Mouse (Mus musculus) liver, embryonic 14 days (tissue): ENCODE data around the gene Ctrc. TPM values are rescaled to one million over a fixed set of nuclear protein-coding genes. Genes with fewer than 3 reads are reported as not detected.

Experiments used
- polyA plus RNA-seq: library from polyadenylated mRNA; depleted of rRNA; stranded (reverse); fragments of >200 nt; gene quantifications from 2 replicates; pipeline ENCODE4 v1.2.3, GENCODE M21; 2012; rRNA removed

Ctrc gene
- polyA plus RNA-seq = not detected in 2 replicates

DNA sequence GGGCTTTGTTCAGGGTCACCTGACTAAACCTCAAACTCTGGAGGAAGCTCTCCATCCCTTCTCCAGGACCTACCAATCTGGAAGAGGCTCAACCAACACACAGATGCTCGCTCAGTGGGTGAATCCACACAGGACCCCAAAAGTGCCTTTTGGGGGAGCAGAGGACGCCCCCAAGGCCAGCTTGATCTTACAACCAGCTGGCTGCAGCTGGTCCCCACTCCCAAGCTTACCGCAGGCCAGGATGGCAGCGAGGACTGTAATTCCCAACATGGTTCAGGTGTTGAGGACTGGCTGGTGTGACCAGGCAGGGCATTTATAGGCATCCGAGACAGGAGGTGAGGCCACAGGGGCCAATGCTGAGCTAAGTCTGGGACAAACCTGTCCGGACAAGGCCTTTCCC, at the start of gene Ctrc:
TSS of gene Ctrc (minus strand) at position 361 of the 400 bp plus-strand sequence.

DNA sequence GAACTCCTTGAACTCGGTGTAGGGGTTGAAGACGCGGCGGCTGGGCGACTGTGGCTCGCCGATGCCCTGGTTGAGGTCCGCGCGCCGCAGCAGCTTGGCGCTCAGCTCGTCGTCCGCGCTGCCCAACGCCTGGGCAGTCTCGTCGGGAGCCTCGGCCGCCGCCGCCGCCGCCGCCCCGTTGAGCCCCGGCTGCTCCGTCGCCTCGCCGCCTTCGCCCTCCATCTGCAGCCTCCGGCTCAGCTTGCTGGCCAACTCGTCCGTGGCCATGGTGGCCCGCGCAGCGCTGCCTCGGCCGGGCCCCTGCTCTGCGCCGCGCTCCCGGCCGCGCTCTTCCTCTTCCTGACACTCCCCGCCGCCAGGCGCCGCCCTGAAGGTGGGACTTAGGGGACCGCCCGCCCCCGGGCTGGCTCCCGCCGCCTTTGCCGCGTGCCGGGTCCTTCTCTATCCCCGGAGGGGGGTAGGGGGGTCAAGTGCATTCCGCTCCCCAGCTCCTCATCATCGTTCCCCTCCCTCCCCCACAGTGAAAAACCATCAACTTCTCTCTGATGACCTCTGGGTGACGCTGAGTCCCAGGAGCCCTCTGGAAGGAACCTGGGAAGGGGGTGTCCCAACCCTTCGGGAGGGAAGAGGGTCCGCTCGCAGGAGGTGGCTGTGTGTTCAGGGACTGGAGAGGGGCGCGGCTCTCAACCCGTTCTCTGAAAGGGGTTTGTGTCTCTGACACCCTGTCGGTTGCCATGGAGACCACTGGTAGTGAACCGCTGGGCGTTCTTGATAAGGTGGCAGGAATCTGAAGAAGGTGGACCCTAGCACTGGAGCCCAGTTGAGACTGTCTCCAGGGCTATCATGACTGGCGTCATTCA, 28.7 kb upstream of the Ctrc start, which contains the start of gene Efhd2:
TSS of gene Efhd2 (minus strand) at position 320 of the 860 bp plus-strand sequence.

DNA sequence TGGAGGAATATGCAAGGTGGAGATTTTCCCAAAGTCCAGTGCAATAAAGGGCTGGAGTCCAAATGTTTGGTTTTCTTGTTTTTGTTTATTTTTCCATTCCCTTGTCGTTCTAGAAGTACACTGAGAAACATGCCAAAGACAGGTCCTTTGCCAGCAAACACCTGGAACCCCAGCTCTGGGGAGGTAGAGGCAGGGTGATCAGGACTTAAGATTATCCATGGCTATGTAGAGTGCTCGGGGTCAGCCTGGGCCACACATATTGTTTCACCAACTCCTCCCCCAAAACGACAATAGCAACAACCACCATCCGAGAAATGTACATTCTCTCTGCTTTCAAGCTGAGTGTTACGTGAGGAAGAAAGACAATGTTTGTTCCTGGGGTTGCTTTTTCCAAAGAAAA, 20.1 kb downstream of the Ctrc start, which contains the start of gene Cela2a:
TSS of gene Cela2a (minus strand) at position 101 of the 400 bp plus-strand sequence.

DNA sequence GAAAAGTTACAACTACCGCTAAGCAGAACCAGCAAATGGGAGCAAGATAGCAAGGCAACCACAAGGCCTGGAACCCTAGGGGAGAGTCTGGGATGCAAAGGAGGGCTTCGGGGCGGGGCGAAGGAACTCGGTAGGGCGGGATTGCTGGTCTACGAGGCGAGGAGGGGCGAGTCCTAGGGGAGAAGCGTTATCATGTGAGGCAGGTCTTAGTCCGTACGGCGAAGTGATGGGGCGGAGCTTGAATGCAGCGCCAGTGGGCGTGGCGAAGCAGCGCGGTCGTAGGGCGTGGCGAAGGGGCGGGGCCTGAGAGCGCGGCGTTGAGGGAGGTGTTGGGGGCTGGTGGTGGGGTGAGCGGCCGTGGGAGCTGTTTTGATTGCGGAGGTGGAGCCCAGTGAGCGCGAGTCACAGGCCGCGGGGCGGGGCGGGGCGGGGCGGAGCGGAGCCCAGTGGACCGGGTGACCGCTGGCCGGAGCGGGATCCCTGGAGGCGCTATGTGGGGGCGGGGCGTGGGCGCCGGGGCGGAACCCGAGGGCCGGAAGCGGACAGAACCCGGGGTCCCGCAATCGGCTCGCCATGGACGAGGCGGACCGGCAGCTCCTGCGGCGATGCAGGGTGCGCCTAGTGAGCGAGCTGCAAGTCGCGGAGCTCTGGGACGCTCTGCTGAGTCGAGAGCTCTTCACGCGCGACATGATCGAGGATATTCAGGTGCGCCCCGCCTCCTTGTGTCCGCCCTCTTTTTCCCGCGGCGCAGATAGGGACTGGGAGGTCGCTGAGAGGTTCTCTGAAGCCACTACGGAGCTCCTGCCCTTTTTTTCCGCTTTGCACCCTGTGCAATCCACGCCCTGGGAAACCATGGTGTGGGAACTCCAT, 52.6 kb downstream of the Ctrc start, which contains the start of gene Casp9:
TSS of gene Casp9 (plus strand) at position 331 of the 870 bp plus-strand sequence.

DNA sequence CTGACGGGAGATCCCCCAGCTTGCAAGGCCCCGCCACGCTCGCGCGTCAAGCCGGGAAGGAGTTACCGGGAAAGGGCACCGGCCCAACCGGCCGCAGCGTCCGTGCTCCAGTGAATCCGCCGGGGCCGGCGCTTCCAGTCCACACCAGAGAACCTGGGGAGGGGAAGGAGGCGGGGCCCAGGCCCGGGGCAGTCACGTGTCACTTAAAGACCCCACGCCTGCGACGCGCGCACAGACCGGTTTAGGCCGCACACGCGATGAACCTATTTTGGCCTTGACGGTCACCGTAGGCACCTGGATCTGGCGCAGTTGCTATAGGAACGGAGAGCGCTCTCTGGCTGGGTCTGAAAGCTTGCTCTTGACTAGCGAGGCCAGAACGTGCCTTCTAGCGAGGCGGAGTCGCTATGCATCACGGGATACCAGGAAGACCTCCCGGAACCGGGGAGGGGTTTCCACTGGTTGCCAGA, 55.6 kb downstream of the Ctrc start, which contains the start of gene Dnajc16:
TSS of gene Dnajc16 (minus strand) at position 408 of the 467 bp plus-strand sequence.

Other genes with a start within 250 kb of the Ctrc start
- gene Fblim1, start 240.3 kb downstream of the Ctrc start, polyA plus RNA-seq = 1.1 and 1.2 TPM in 2 replicates
- 2.1 and 2.4 TPM in 2 replicates for gene Tmem82, start 227.7 kb downstream of the Ctrc start, polyA plus RNA-seq
- gene Slc25a34, start 222.5 kb downstream of the Ctrc start, polyA plus RNA-seq = 0.02 and 0.07 TPM in 2 replicates
- 3.4 and 3.9 TPM in 2 replicates for gene Plekhm2, start 181.5 kb downstream of the Ctrc start, polyA plus RNA-seq
- 2.3 and 3.8 TPM in 2 replicates for gene Rsc1a1, start 160.8 kb downstream of the Ctrc start, polyA plus RNA-seq
- 8.7 and 11.1 TPM in 2 replicates for gene Ddi2, start 122.9 kb downstream of the Ctrc start, polyA plus RNA-seq
- gene Agmat, start 99.7 kb downstream of the Ctrc start, polyA plus RNA-seq = 10.0 and 12.1 TPM in 2 replicates
- gene Dnajc16, start 55.4 kb downstream of the Ctrc start, polyA plus RNA-seq = 2.4 and 2.9 TPM in 2 replicates
- 6.8 and 8.4 TPM in 2 replicates for gene Casp9, start 52.7 kb downstream of the Ctrc start, polyA plus RNA-seq
- not detected in 2 replicates for gene Cela2a, start 20.2 kb downstream of the Ctrc start, polyA plus RNA-seq
- 23.0 and 26.5 TPM in 2 replicates for gene Efhd2, start 28.6 kb upstream of the Ctrc start, polyA plus RNA-seq
- gene Fhad1, start 168.7 kb upstream of the Ctrc start, polyA plus RNA-seq = 0.14 and 0.41 TPM in 2 replicates
- 7.6 and 8.0 TPM in 2 replicates for gene Tmem51, start 237.9 kb upstream of the Ctrc start, polyA plus RNA-seq